Mouse (Mus musculus) liver, embryonic 15.5 days (tissue): ENCODE data around the gene Lrrk2. TPM values are rescaled to one million over a fixed set of nuclear protein-coding genes. Genes with fewer than 3 reads are reported as not detected.

Source experiments
- ATAC-seq: fragments of 200-750 bp; cut with Nextera tagmentation; 2 replicates; pipeline ENCODE4 v1.8.0; 2017; ENCODE audit warnings: moderate number of reproducible peaks, mild to moderate bottlenecking, moderate library complexity; ENCODE audit not compliant: insufficient read depth
- H3K27ac ChIP-seq: fragments of 300-500 bp; sonication (generic); replicated peaks from 2 replicates; pipeline ENCODE4 v1.5.1; 2015; ENCODE audit warnings: mild to moderate bottlenecking, inconsistent platforms
- H3K27me3 ChIP-seq: fragments of 300-500 bp; sonication (generic); 2 replicates; pipeline ENCODE4 v1.6.1; 2015; ENCODE audit warnings: mild to moderate bottlenecking, inconsistent platforms
- H3K36me3 ChIP-seq: fragments of 300-500 bp; sonication (generic); replicated peaks from 2 replicates; pipeline ENCODE4 v1.6.1; 2015; ENCODE audit warnings: moderate library complexity, mild to moderate bottlenecking, inconsistent platforms
- H3K4me1 ChIP-seq: fragments of 300-500 bp; sonication (generic); replicated peaks from 2 replicates; pipeline ENCODE4 v1.6.1; 2015; ENCODE audit warnings: inconsistent platforms
- H3K4me2 ChIP-seq: fragments of 300-500 bp; sonication (generic); 2 replicates; pipeline ENCODE4 v1.6.1; 2015; ENCODE audit warnings: moderate library complexity, mild to moderate bottlenecking, inconsistent platforms
- H3K4me3 ChIP-seq: fragments of 300-500 bp; sonication (generic); replicated peaks from 2 replicates; pipeline ENCODE4 v1.5.1; 2015; ENCODE audit warnings: mild to moderate bottlenecking, inconsistent platforms
- H3K9ac ChIP-seq: fragments of 300-500 bp; sonication (generic); 2 replicates; pipeline ENCODE4 v1.6.1; 2015; ENCODE audit warnings: moderate library complexity, mild to moderate bottlenecking, inconsistent platforms
- H3K9me3 ChIP-seq: fragments of 300-500 bp; sonication (generic); replicated peaks from 2 replicates; pipeline ENCODE4 v1.6.1; 2016; ENCODE audit warnings: inconsistent platforms
- WGBS: fragments of 180-500 bp; shearing (Covaris S2); methylation state at CpG from one replicate; pipeline ENCODE4 v1.1.7; 2015; ENCODE audit warnings: mixed read lengths; ENCODE audit not compliant: insufficient replicate concordance; 5-methylcytosine and 5-hydroxymethylcytosine counted together
- polyA plus RNA-seq: library from polyadenylated mRNA; unstranded; fragments of >200 nt; fragmentation: Nextera tagmentation; extraction: Ambion mirVana; gene quantifications from 2 replicates; pipeline ENCODE4 v1.2.1, GENCODE M21; 2015

The Lrrk2 gene
- polyA plus RNA-seq, 1 experiment from 2014 or later = 1.4 TPM

GRCm38 (mm10) chr15:91745501-91745900 lies 72.5 kb downstream of the Lrrk2 start:
- no peaks in the 10 kb centered on the region for H3K27me3 ChIP-seq
- no peak overlapping the region for H3K9ac ChIP-seq
- no peaks in the 10 kb centered on the region for H3K4me1 ChIP-seq
- 74% methylated on average over 4 of the region's 4 CpGs for WGBS
- no peaks in the 10 kb centered on the region for H3K9me3 ChIP-seq
- H3K36me3 ChIP-seq = no peaks in the 10 kb centered on the region
- ATAC-seq = no peak
- no peak overlapping the region for H3K4me2 ChIP-seq
- H3K27ac ChIP-seq = no peak overlapping the region
- H3K4me3 ChIP-seq = no peak overlapping the region

- 50% methylated on average over 12 of the region's 12 CpGs for WGBS
- ATAC-seq = no peak
Measured at GRCm38 (mm10) chr15:91752111-91752510, 79.1 kb downstream of the Lrrk2 start.

GRCm38 (mm10) chr15:91753378-91754080 lies 80.6 kb downstream of the Lrrk2 start:
- no peak overlapping the region for H3K9ac ChIP-seq
- H3K4me2 ChIP-seq = no peak overlapping the region
- no peaks in the 10 kb centered on the region for H3K36me3 ChIP-seq
- no peaks in the 10 kb centered on the region for H3K9me3 ChIP-seq
- no peak for ATAC-seq
- WGBS = 75% methylated on average over 14 of the region's 14 CpGs
- H3K27me3 ChIP-seq = no peaks in the 10 kb centered on the region
- no peaks in the 10 kb centered on the region for H3K4me1 ChIP-seq
- H3K4me3 ChIP-seq = no peak overlapping the region
- no peak overlapping the region for H3K27ac ChIP-seq

More at GRCm38 (mm10) chr15:91752111-91752510, 79.1 kb downstream of the Lrrk2 start:
- Histone ChIP-seq H3K4me3 (no peak overlapping the region), H3K4me1 (no peaks in the 10 kb centered on the region), H3K4me2 (no peak overlapping the region), H3K9me3 (no peaks in the 10 kb centered on the region), H3K36me3 (no peaks in the 10 kb centered on the region), H3K27me3 (no peaks in the 10 kb centered on the region), H3K27ac (no peak overlapping the region), H3K9ac (no peak overlapping the region)

GRCm38 (mm10) chr15:91754546-91754945 lies 81.6 kb downstream of the Lrrk2 start:
- H3K4me1 ChIP-seq = no peaks in the 10 kb centered on the region
- H3K9me3 ChIP-seq = no peaks in the 10 kb centered on the region
- no peak overlapping the region for H3K4me2 ChIP-seq
- no peaks in the 10 kb centered on the region for H3K27me3 ChIP-seq
- no peak overlapping the region for H3K9ac ChIP-seq
- H3K4me3 ChIP-seq = no peak overlapping the region
- ATAC-seq = no peak
- no peaks in the 10 kb centered on the region for H3K36me3 ChIP-seq
- WGBS = 21% methylated on average over 3 of the region's 3 CpGs
- no peak overlapping the region for H3K27ac ChIP-seq

- Histone ChIP-seq H3K27me3 (no peaks in the 10 kb centered on the region), H3K4me2 (no peak overlapping the region), H3K4me3 (no peak overlapping the region), H3K36me3 (no peaks in the 10 kb centered on the region), H3K4me1 (no peaks in the 10 kb centered on the region), H3K9ac (no peak overlapping the region), H3K27ac (no peak overlapping the region), H3K9me3 (no peaks in the 10 kb centered on the region)
- no peak for ATAC-seq
- WGBS = 66% methylated on average over 16 of the region's 16 CpGs
Measured at GRCm38 (mm10) chr15:91755756-91756155, 82.8 kb downstream of the Lrrk2 start.

GRCm38 (mm10) chr15:91772041-91772440 lies 99.1 kb downstream of the Lrrk2 start:
- Histone ChIP-seq H3K36me3 (no peaks in the 10 kb centered on the region), H3K9me3 (no peaks in the 10 kb centered on the region), H3K4me1 (no peaks in the 10 kb centered on the region), H3K4me3 (no peak overlapping the region), H3K4me2 (no peak overlapping the region), H3K27me3 (no peaks in the 10 kb centered on the region), H3K9ac (no peak overlapping the region), H3K27ac (no peak overlapping the region)
- WGBS = 39% methylated on average over 4 of the region's 4 CpGs
- ATAC-seq = no peak

- no peaks in the 10 kb centered on the region for H3K36me3 ChIP-seq
- H3K27ac ChIP-seq = no peak overlapping the region
- no peaks in the 10 kb centered on the region for H3K27me3 ChIP-seq
- no peaks in the 10 kb centered on the region for H3K4me1 ChIP-seq
- 70% methylated on average over 9 of the region's 9 CpGs for WGBS
- H3K4me2 ChIP-seq = no peak overlapping the region
- H3K9ac ChIP-seq = no peak overlapping the region
- no peak overlapping the region for H3K4me3 ChIP-seq
- no peak for ATAC-seq
- H3K9me3 ChIP-seq = no peaks in the 10 kb centered on the region
Measured at GRCm38 (mm10) chr15:91779166-91779565, 106.2 kb downstream of the Lrrk2 start.

- Histone ChIP-seq H3K36me3 (no peaks in the 10 kb centered on the region), H3K4me3 (no peak overlapping the region), H3K9ac (no peak overlapping the region), H3K27ac (no peak overlapping the region), H3K9me3 (no peaks in the 10 kb centered on the region), H3K4me2 (no peak overlapping the region), H3K27me3 (no peaks in the 10 kb centered on the region), H3K4me1 (no peaks in the 10 kb centered on the region)
- ATAC-seq = no peak
- 25% methylated on average over 6 of the region's 6 CpGs for WGBS
Measured at GRCm38 (mm10) chr15:91781172-91781571, 108.2 kb downstream of the Lrrk2 start.

- Histone ChIP-seq H3K4me2 (no peak overlapping the region), H3K27me3 (no peaks in the 10 kb centered on the region), H3K9ac (no peak overlapping the region), H3K4me1 (no peaks in the 10 kb centered on the region), H3K27ac (no peak overlapping the region), H3K9me3 (no peaks in the 10 kb centered on the region), H3K36me3 (no peaks in the 10 kb centered on the region), H3K4me3 (no peak overlapping the region)
- no peak for ATAC-seq
- WGBS = 77% methylated on average over 11 of the region's 11 CpGs
Measured at GRCm38 (mm10) chr15:91788338-91788737, 115.4 kb downstream of the Lrrk2 start.

- WGBS = 53% methylated on average over 4 of the region's 4 CpGs
- no peaks in the 10 kb centered on the region for H3K27me3 ChIP-seq
Measured at GRCm38 (mm10) chr15:91806463-91806862, 133.5 kb downstream of the Lrrk2 start.

GRCm38 (mm10) chr15:91835319-91835718 lies 162.3 kb downstream of the Lrrk2 start:
- H3K27ac ChIP-seq = no peak overlapping the region
- no peak overlapping the region for H3K4me3 ChIP-seq
- no peak for ATAC-seq
- WGBS = 47% methylated on average over 6 of the region's 6 CpGs
- H3K4me2 ChIP-seq = no peak overlapping the region
- no peak overlapping the region for H3K9ac ChIP-seq
- no peaks in the 10 kb centered on the region for H3K36me3 ChIP-seq
- no peaks in the 10 kb centered on the region for H3K4me1 ChIP-seq
- no peaks in the 10 kb centered on the region for H3K27me3 ChIP-seq
- no peaks in the 10 kb centered on the region for H3K9me3 ChIP-seq

More at GRCm38 (mm10) chr15:91806463-91806862, 133.5 kb downstream of the Lrrk2 start:
- ATAC-seq = no peak
- Histone ChIP-seq H3K4me3 (no peak overlapping the region), H3K9ac (no peak overlapping the region), H3K36me3 (no peaks in the 10 kb centered on the region), H3K4me2 (no peak overlapping the region), H3K27ac (no peak overlapping the region), H3K4me1 (no peaks in the 10 kb centered on the region), H3K9me3 (no peaks in the 10 kb centered on the region)

GRCm38 (mm10) chr15:91837965-91838364 lies 165.0 kb downstream of the Lrrk2 start, which contains the start of gene Smgc:
Gene Smgc (plus strand): TSS chr15:91838265.
- H3K36me3 ChIP-seq = no peaks in the 10 kb centered on the region
- no peak for ATAC-seq
- no peak within 1 kb of the TSS for H3K4me3 ChIP-seq
- no peak within 1 kb of the TSS for H3K4me2 ChIP-seq
- H3K9ac ChIP-seq = no peak within 1 kb of the TSS
- H3K27me3 ChIP-seq = no peaks in the 10 kb centered on the region
- no peak within 1 kb of the TSS for H3K27ac ChIP-seq
- 65% methylated on average over 7 of the region's 7 CpGs for WGBS
- no peaks in the 10 kb centered on the region for H3K9me3 ChIP-seq
- H3K4me1 ChIP-seq = no peaks in the 10 kb centered on the region
